Mouse (Mus musculus) lung, postnatal 0 days (tissue): Measurements from ENCODE around the gene Spi1. TPM values are rescaled to one million over a fixed set of nuclear protein-coding genes. Genes with fewer than 3 reads are reported as not detected.
"Not testable (repeated sequence)": the region's sequence is repeated elsewhere in the genome, so short reads cannot be mapped to it uniquely, and the experiment has no call there.

Experiments used
- ATAC-seq: fragments of 200-750 bp; cut with Nextera tagmentation; 2 replicates; pipeline ENCODE4 v1.8.0; 2017; ENCODE audit warnings: moderate library complexity
- DNase-seq: peaks from one replicate; pipeline ENCODE4 v3.0.0-alpha.2; 2016; ENCODE audit warnings: low spot score
- H3K27ac ChIP-seq: fragments of 300-500 bp; sonication (generic); 2 replicates; pipeline ENCODE4 v1.5.1; 2014; ENCODE audit warnings: antibody characterized with exemption, mild to moderate bottlenecking, low read length, mixed read lengths
- H3K27me3 ChIP-seq: fragments of 300-500 bp; sonication (generic); replicated peaks from 2 replicates; pipeline ENCODE4 v1.6.1; 2014; ENCODE audit warnings: low read length, mixed read lengths; ENCODE audit not compliant: insufficient read depth
- H3K36me3 ChIP-seq: fragments of 300-500 bp; sonication (generic); 2 replicates; pipeline ENCODE4 v1.6.1; 2014; ENCODE audit warnings: low read length, mixed read lengths; ENCODE audit not compliant: insufficient read depth
- H3K4me1 ChIP-seq: fragments of 300-500 bp; sonication (generic); 2 replicates; pipeline ENCODE4 v1.6.1; 2014; ENCODE audit warnings: antibody characterized with exemption, low read depth, low read length, mixed read lengths; ENCODE audit not compliant: insufficient read depth
- H3K4me2 ChIP-seq: fragments of 300-500 bp; sonication (generic); replicated peaks from 2 replicates; pipeline ENCODE4 v1.6.1; 2014; ENCODE audit warnings: low read depth, mild to moderate bottlenecking, low read length, moderate library complexity, mixed read lengths
- H3K4me3 ChIP-seq: fragments of 300-500 bp; sonication (generic); 2 replicates; pipeline ENCODE4 v1.5.1; 2014; ENCODE audit warnings: low read depth, low read length
- H3K9ac ChIP-seq: fragments of 300-500 bp; sonication (generic); replicated peaks from 2 replicates; pipeline ENCODE4 v1.6.1; 2014; ENCODE audit warnings: low read depth, mild to moderate bottlenecking
- H3K9me3 ChIP-seq: fragments of 300-500 bp; sonication (generic); 2 replicates; pipeline ENCODE4 v1.6.1; 2016; ENCODE audit warnings: low read length, mixed read lengths
- CTCF ChIP-seq: IDR thresholded peaks from 2 replicates; pipeline ENCODE4 v1.5.1; 2016; ENCODE audit warnings: antibody characterized with exemption, mild to moderate bottlenecking
- EP300 ChIP-seq: IDR thresholded peaks from 2 replicates; pipeline ENCODE4 v1.6.1; 2016; ENCODE audit warnings: antibody characterized with exemption, mild to moderate bottlenecking, control low read depth
- WGBS: fragments of 180-500 bp; shearing (Covaris S2); extraction: QIAGEN DNeasy Blood & Tissue Kit; methylation state at CpG from one replicate; pipeline ENCODE4 v1.1.7; 2014; 5-methylcytosine and 5-hydroxymethylcytosine counted together
- polyA plus RNA-seq: library from polyadenylated mRNA; unstranded; fragments of >200 nt; fragmentation: Nextera tagmentation; extraction: Ambion mirVana; gene quantifications from 2 replicates; pipeline ENCODE4 v1.2.1, GENCODE M21; 2015

Spi1 gene
- polyA plus RNA-seq = 23.9 and 24.2 TPM in 2 replicates

- Histone ChIP-seq H3K4me1 (no peaks in the 10 kb centered on the region; the same call in 1 of the 2 replicates), H3K9ac (no peak within 1 kb of the TSS), H3K27ac (peak within 1 kb of the TSS; percentile 66), H3K9me3 (no peaks in the 10 kb centered on the region), H3K36me3 (no peaks in the 10 kb centered on the region), H3K4me2 (no peak within 1 kb of the TSS), H3K4me3 (no peak within 1 kb of the TSS), H3K27me3 (no peaks in the 10 kb centered on the region)
- ATAC-seq (no peak), DNase-seq (no peak)
- 79% methylated on average over 13 of the region's 13 CpGs for WGBS
- no peak for TF ChIP-seq CTCF
Observed at GRCm38 (mm10) chr2:91081775-91082695, at the start of gene Spi1. Gene Spi1, plus strand, starts transcription at chr2:91082390.

- H3K4me2 ChIP-seq = no peak overlapping the region
- DNase-seq = peak; percentile 47
- H3K9ac ChIP-seq = no peak overlapping the region
- WGBS = 16% methylated on average over 3 of the region's 3 CpGs
- no peak for ATAC-seq
- no peak overlapping the region for H3K4me3 ChIP-seq
- H3K27ac ChIP-seq = no peak overlapping the region
- H3K27me3 ChIP-seq = no peaks in the 10 kb centered on the region
- no peaks in the 10 kb centered on the region for H3K36me3 ChIP-seq
- no peaks in the 10 kb centered on the region for H3K4me1 ChIP-seq
- no peak for TF ChIP-seq EP300
- peak; percentile 45 for TF ChIP-seq CTCF
- no peaks in the 10 kb centered on the region for H3K9me3 ChIP-seq
Observed at GRCm38 (mm10) chr2:91033000-91033399, 49.2 kb upstream of the Spi1 start.

GRCm38 (mm10) chr2:91035385-91035784 lies 46.8 kb upstream of the Spi1 start, which contains the start of gene Rapsn:
Gene Rapsn, plus strand, starts transcription at chr2:91035620.
- H3K9ac ChIP-seq = no peak within 1 kb of the TSS
- no peak within 1 kb of the TSS for H3K4me3 ChIP-seq
- H3K4me2 ChIP-seq = no peak within 1 kb of the TSS
- H3K36me3 ChIP-seq = no peaks in the 10 kb centered on the region
- no peaks in the 10 kb centered on the region for H3K27me3 ChIP-seq
- no peak for TF ChIP-seq CTCF
- no peak for TF ChIP-seq EP300
- H3K27ac ChIP-seq = no peak within 1 kb of the TSS
- H3K4me1 ChIP-seq = no peaks in the 10 kb centered on the region
- H3K9me3 ChIP-seq = no peaks in the 10 kb centered on the region
- ATAC-seq (peak; percentile 88), DNase-seq (peak; percentile 56)
- 31% methylated on average over 9 of the region's 9 CpGs for WGBS

- no peak overlapping the region for H3K27ac ChIP-seq
- H3K4me1 ChIP-seq = no peaks in the 10 kb centered on the region
- no peak overlapping the region for H3K4me2 ChIP-seq
- no peak overlapping the region for H3K9ac ChIP-seq
- H3K4me3 ChIP-seq = no peak overlapping the region
- ATAC-seq (no peak), DNase-seq (no peak)
- H3K36me3 ChIP-seq = no peaks in the 10 kb centered on the region
- whole genome bisulfite sequencing = 79% methylated on average over 8 of the region's 8 CpGs
- no peaks in the 10 kb centered on the region for H3K27me3 ChIP-seq
- TF ChIP-seq CTCF = no peak
- no peak for TF ChIP-seq EP300
- H3K9me3 ChIP-seq = no peaks in the 10 kb centered on the region
Observed at GRCm38 (mm10) chr2:91041786-91042185, 40.4 kb upstream of the Spi1 start.

- no peaks in the 10 kb centered on the region for H3K36me3 ChIP-seq
- no peaks in the 10 kb centered on the region for H3K27me3 ChIP-seq
- no peak for TF ChIP-seq CTCF
- TF ChIP-seq EP300 = no peak
- no peak overlapping the region for H3K4me2 ChIP-seq
- no peaks in the 10 kb centered on the region for H3K4me1 ChIP-seq
- no peaks in the 10 kb centered on the region for H3K9me3 ChIP-seq
- no peak overlapping the region for H3K9ac ChIP-seq
- 59% methylated on average over 19 of the region's 21 CpGs for WGBS
- H3K27ac ChIP-seq = no peak overlapping the region
- 0 out of 2 replicates have a peak, but pooled peaks have one; percentile 28 for ATAC-seq
- H3K4me3 ChIP-seq = no peak overlapping the region
- DNase-seq = no peak
Observed at GRCm38 (mm10) chr2:91042651-91043398, 39.4 kb upstream of the Spi1 start.

- Histone ChIP-seq H3K36me3 (no peaks in the 10 kb centered on the region), H3K9me3 (no peaks in the 10 kb centered on the region), H3K4me1 (no peaks in the 10 kb centered on the region), H3K4me3 (no peak overlapping the region), H3K27ac (no peak overlapping the region), H3K9ac (no peak overlapping the region), H3K4me2 (no peak overlapping the region), H3K27me3 (no peaks in the 10 kb centered on the region)
- DNase-seq = no peak
- 75% methylated on average over 13 of the region's 13 CpGs for WGBS
- no peak for TF ChIP-seq EP300
- no peak for TF ChIP-seq CTCF
- ATAC-seq = no peak
Observed at GRCm38 (mm10) chr2:91044727-91045126, 37.5 kb upstream of the Spi1 start.

GRCm38 (mm10) chr2:91045805-91046204 lies 36.4 kb upstream of the Spi1 start:
- H3K4me2 ChIP-seq, H3K4me3 ChIP-seq, H3K27ac ChIP-seq, H3K9ac ChIP-seq, DNase-seq, H3K27me3 ChIP-seq, H3K4me1 ChIP-seq, H3K9me3 ChIP-seq, H3K36me3 ChIP-seq, ATAC-seq: not testable (repeated sequence)
- 80% methylated on average over 1 of the region's 1 CpGs for WGBS
